Mouse (Mus musculus) midbrain, embryonic 12.5 days (tissue): ENCODE data around the gene Vav2. TPM values are rescaled to one million over a fixed set of nuclear protein-coding genes. Genes with fewer than 3 reads are reported as not detected.

ENCODE experiments used
- ATAC-seq: fragments of 200-750 bp; cut with Nextera tagmentation; 2 replicates; pipeline ENCODE4 v1.8.0; 2017; ENCODE audit warnings: low read depth, moderate TSS enrichment, moderate library complexity; ENCODE audit not compliant: low FRiP score
- H3K27ac ChIP-seq: fragments of 300-500 bp; sonication (generic); replicated peaks from 2 replicates; pipeline ENCODE4 v1.5.1; 2016; ENCODE audit warnings: mild to moderate bottlenecking
- H3K27me3 ChIP-seq: fragments of 300-500 bp; sonication (generic); 2 replicates; pipeline ENCODE4 v1.6.1; 2016; ENCODE audit warnings: mild to moderate bottlenecking
- H3K36me3 ChIP-seq: fragments of 300-500 bp; sonication (generic); 2 replicates; pipeline ENCODE4 v1.6.1; 2016
- H3K4me1 ChIP-seq: fragments of 300-500 bp; sonication (generic); 2 replicates; pipeline ENCODE4 v1.6.1; 2016
- H3K4me2 ChIP-seq: fragments of 300-500 bp; sonication (generic); replicated peaks from 2 replicates; pipeline ENCODE4 v1.6.1; 2016; ENCODE audit warnings: mild to moderate bottlenecking, moderate library complexity
- H3K4me3 ChIP-seq: fragments of 300-500 bp; sonication (generic); 2 replicates; pipeline ENCODE4 v1.5.1; 2016; ENCODE audit warnings: mild to moderate bottlenecking
- H3K9ac ChIP-seq: fragments of 300-500 bp; sonication (generic); replicated peaks from 2 replicates; pipeline ENCODE4 v1.6.1; 2016; ENCODE audit warnings: mild to moderate bottlenecking, moderate library complexity
- H3K9me3 ChIP-seq: fragments of 300-500 bp; sonication (generic); 2 replicates; pipeline ENCODE4 v1.6.1; 2016; ENCODE audit warnings: mild to moderate bottlenecking
- WGBS: fragments of 180-500 bp; shearing (Covaris S2); methylation state at CpG from one replicate; pipeline ENCODE4 v1.1.7; 2016; 5-methylcytosine and 5-hydroxymethylcytosine counted together
- polyA plus RNA-seq: library from polyadenylated mRNA; unstranded; fragments of >200 nt; fragmentation: Nextera tagmentation; extraction: Ambion mirVana; gene quantifications from 2 replicates; pipeline ENCODE4 v1.2.1, GENCODE M21; 2016

The Vav2 gene
- polyA plus RNA-seq, 1 experiment from 2014 or later = 24.1 TPM

DNA sequence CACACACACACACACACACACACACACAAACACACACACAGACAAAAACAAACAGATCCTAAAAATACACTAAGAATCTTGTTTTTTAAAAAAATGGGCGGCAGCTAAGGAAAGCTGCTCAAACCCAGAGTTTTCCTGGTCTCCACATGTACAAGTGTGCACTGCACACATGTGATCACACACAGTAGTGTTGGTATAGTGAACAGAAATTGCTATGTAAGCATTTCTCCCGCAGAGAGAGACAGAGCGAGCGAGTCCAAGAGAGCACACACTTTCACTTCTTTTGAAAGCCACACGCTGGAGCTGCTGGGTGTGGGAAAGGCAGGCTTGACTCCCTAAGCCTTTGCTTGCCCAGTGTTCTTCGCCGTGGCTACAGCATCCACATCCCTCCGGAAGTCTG lies 120.2 kb downstream of the Vav2 start:
- 82% methylated on average over 8 of the region's 8 CpGs for WGBS
- no peak overlapping the region for H3K4me2 ChIP-seq

DNA sequence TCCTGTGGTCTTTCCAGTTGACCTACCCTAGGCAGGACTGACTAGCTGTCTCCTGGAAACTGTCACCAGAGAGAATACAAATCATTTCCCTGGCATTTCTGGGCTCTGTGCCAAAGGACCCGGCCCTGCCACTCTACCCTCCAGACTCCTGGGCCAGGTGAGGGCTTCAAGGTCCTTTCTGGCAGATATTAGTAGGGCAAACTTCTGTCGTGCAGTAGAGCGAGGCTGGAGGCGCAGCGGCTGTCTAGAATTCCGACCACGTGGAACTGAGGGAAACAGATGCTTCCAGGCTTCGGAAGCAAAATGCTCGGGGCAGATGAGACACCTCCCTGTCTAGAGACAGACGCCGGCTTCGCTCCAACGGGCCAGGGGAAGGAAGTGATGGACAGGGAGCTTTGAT lies 122.1 kb downstream of the Vav2 start:
- H3K27me3 ChIP-seq = no peaks in the 10 kb centered on the region
- 87% methylated on average over 13 of the region's 13 CpGs for WGBS
- no peak overlapping the region for H3K27ac ChIP-seq
- H3K9me3 ChIP-seq = no peaks in the 10 kb centered on the region
- H3K4me3 ChIP-seq = no peak overlapping the region
- H3K9ac ChIP-seq = no peak overlapping the region
- no peaks in the 10 kb centered on the region for H3K36me3 ChIP-seq
- no peak for ATAC-seq
- peaks cover 30% of the 10 kb centered on the region for H3K4me1 ChIP-seq
- no peak overlapping the region for H3K4me2 ChIP-seq

More for the DNA sequence above, 120.2 kb downstream of the Vav2 start:
- no peaks in the 10 kb centered on the region for H3K27me3 ChIP-seq
- no peak overlapping the region for H3K9ac ChIP-seq
- no peak overlapping the region for H3K27ac ChIP-seq
- H3K4me1 ChIP-seq = peaks cover 19% of the 10 kb centered on the region
- no peak overlapping the region for H3K4me3 ChIP-seq
- ATAC-seq = no peak
- H3K36me3 ChIP-seq = no peaks in the 10 kb centered on the region
- no peaks in the 10 kb centered on the region for H3K9me3 ChIP-seq

DNA sequence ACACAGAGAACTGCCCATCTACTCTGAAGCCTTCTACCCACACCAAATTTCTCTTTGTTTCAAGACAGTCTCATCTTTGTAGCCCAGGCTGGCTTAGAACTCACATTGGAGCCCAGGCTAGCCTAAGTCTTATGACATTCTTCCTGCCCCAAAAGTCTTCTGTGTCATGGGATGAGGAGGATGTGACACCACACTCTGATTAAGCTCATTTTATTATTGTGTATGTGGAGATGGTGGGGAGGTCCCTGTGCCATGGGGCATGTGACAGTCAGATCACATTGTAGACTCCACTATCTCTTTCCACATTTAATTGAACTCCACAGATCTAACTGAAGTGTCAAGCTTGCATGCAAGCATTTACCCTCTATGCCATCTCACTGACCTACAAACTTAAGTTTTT lies 122.8 kb downstream of the Vav2 start:
- Histone ChIP-seq H3K4me1 (peaks cover 30% of the 10 kb centered on the region), H3K27me3 (no peaks in the 10 kb centered on the region), H3K36me3 (0 out of 2 replicates have a peak, but pooled peaks cover 3% of the 10 kb centered on the region), H3K4me2 (no peak overlapping the region), H3K9me3 (no peaks in the 10 kb centered on the region), H3K4me3 (no peak overlapping the region), H3K27ac (no peak overlapping the region), H3K9ac (no peak overlapping the region)
- ATAC-seq = no peak

DNA sequence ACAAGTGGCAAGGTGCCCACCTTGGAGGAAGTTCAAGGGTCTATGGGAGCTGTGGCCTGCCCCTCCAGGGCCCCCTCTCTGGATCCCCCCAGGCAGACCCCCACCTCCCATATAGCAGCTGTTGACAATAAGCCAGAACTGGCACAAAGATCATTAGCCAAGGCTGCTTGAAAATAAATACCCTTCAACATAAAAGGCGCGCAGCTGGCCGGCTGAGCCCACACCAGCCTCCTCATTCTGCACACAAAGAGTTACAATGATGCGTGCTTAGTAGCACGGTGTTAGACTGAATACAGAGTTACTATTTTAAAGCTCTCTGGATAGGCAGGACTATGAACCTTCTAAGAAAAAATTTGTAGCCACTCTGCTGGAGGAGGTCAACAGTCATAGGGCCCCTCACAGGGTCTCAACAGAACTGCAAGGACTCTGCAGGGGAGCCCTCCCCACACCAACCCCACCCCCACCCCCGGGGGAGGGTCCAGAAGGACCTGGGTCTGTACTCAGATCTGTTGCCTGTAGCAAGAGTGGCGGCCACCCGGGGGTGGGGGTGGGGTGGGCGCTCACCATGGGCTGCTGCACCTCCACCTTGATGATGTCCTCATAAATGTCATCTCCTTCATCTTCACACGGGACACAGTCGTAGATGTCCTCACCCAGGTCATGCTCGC lies 125.3 kb downstream of the Vav2 start:
- H3K36me3 ChIP-seq = 0 out of 2 replicates have a peak, but pooled peaks cover 22% of the 10 kb centered on the region
- no peak overlapping the region for H3K4me3 ChIP-seq
- peak; percentile 82 for ATAC-seq
- 0 out of 2 replicates have a peak overlapping the region, but pooled peaks have one; percentile 11 for H3K9ac ChIP-seq
- H3K4me2 ChIP-seq = peak overlapping the region; percentile 30; the same call in 1 of the 2 replicates
- 50% methylated on average over 12 of the region's 12 CpGs for WGBS
- no peaks in the 10 kb centered on the region for H3K9me3 ChIP-seq
- peak overlapping the region; percentile 92 for H3K27ac ChIP-seq
- peaks cover 30% of the 10 kb centered on the region for H3K4me1 ChIP-seq
- no peaks in the 10 kb centered on the region for H3K27me3 ChIP-seq

DNA sequence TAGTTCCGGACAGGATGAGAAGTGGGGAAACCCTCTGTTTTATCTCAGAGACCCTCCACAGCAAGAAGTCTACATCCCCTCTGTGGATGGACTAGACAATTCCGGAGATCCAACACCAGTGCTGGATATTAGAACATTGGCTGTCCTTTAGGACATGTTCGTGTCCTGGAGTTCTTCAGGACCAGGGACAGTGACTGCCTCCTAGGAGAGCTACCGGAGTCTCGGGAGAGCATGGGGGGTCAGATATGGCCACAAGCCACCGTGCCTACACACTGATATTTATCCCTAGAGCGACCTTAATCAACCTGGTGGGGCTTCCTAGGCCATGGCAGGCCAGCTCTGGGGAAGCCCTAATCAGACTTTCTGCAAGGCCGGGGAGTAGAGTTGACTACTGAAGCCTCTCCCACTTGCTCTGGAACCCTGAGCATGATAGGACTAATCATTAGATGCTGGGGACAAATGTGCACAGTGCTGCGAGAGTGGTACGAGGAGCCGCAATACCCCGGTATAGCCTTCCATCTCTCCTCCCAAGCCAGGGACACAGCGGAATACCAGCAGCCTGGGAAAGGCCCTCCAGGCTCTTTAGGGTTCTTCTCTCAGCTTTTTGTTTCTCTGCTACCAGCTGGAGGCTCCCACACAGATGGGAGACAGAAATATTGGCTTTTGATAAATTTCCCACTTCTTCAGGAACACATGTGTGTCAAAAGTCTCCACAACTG lies 125.9 kb downstream of the Vav2 start:
- no peaks in the 10 kb centered on the region for H3K27me3 ChIP-seq
- peaks cover 27% of the 10 kb centered on the region; the same call in 1 of the 2 replicates for H3K36me3 ChIP-seq
- no peaks in the 10 kb centered on the region for H3K9me3 ChIP-seq
- 0 out of 2 replicates have a peak, but pooled peaks have one; percentile 28 for ATAC-seq
- peaks cover 30% of the 10 kb centered on the region for H3K4me1 ChIP-seq
- H3K4me2 ChIP-seq = no peak overlapping the region
- H3K9ac ChIP-seq = no peak overlapping the region
- H3K4me3 ChIP-seq = no peak overlapping the region
- peak overlapping the region; percentile 92 for H3K27ac ChIP-seq
- WGBS = 83% methylated on average over 13 of the region's 13 CpGs

DNA sequence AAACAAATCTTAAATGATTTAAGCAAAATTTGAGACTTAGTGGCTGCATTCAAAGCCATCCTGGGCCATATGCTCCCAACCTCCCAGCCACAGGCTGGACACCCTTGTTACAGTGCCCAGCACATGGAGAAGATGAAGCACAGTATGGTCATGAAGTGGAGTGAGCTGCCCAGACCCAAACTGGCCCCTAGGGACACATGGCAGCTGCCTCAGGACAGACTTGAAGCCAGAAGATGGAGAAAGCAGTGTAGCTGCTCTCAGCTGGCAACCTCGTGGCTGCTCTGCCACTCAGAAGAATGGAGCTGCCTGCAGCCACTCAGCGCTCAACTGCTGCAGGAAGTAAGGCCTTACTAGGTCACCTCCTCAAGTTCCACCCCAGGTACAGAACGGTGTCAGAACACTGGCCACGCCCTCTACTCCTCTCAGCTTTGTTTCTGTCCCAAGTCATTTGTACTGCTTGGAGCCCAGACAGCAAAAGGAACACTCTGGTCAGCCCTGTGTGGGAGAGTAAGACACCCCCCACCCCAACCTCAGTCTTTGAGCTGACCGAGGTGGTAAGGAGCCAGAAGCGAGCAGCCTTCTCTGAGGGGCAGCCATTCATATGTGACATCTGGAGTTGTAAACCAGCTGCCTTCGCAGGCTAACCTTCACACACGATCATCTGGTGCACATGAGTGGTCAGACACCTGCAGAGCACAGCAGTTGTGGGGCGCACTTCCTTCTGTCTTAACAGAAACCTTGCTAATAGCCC lies 130.0 kb downstream of the Vav2 start:
- Histone ChIP-seq H3K27ac (no peak overlapping the region), H3K36me3 (peaks cover 51% of the 10 kb centered on the region)
- ATAC-seq = no peak

DNA sequence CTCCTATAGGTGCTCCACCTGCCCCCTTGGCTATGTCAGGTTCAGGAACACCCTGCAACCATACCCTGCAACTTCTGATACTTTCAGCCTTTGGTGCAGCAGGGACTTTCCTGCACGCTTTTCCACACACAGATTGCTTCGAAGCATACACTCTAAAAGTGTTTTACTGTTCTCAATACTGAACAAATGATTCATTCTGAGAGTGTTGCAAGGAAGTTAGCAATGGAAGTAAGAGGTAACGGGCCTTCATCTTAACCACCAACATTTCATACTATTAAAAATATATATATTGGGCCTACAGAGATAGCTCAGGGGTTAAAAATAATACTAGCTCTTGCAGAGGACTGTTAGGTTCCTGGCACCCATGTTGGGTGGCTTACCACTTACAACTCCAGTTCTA lies 132.1 kb downstream of the Vav2 start:
- 94% methylated on average over 3 of the region's 3 CpGs for WGBS
- H3K4me1 ChIP-seq = no peaks in the 10 kb centered on the region
- H3K9ac ChIP-seq = no peak overlapping the region
- H3K4me3 ChIP-seq = no peak overlapping the region
- H3K27ac ChIP-seq = no peak overlapping the region
- H3K27me3 ChIP-seq = no peaks in the 10 kb centered on the region
- H3K9me3 ChIP-seq = no peaks in the 10 kb centered on the region
- no peak overlapping the region for H3K4me2 ChIP-seq
- ATAC-seq = no peak
- H3K36me3 ChIP-seq = peaks cover 72% of the 10 kb centered on the region

More for the DNA sequence above, 130.0 kb downstream of the Vav2 start:
- Histone ChIP-seq H3K4me3 (no peak overlapping the region), H3K4me1 (peaks cover 17% of the 10 kb centered on the region), H3K9me3 (no peaks in the 10 kb centered on the region), H3K27me3 (no peaks in the 10 kb centered on the region), H3K9ac (no peak overlapping the region), H3K4me2 (no peak overlapping the region)
- 84% methylated on average over 9 of the region's 9 CpGs for WGBS

DNA sequence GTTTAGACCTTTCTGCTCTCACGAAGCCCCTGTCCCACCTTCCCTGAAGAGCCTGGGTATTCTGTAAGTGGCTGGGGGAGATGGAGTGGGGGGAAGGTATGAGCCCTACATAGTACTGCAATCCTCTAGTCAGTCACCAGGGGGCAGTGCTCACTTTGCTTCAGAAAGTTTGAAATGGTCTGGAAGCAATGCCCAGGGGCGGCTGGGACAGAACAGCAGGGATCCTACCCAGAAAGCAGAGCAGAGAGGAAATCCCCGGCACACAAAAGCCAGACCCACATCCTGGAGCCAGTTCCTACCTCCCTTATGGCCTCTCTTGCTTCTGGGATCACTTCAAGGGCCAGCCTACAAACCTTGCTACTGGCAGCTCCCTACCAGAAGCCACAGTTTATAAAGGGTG lies 137.8 kb downstream of the Vav2 start:
- 6% methylated on average over 3 of the region's 3 CpGs for WGBS
- H3K27ac ChIP-seq = peak overlapping the region; percentile 77
- H3K9me3 ChIP-seq = no peaks in the 10 kb centered on the region
- ATAC-seq = peak; percentile 57; the same call in 1 of the 2 replicates
- H3K36me3 ChIP-seq = peaks cover 59% of the 10 kb centered on the region
- H3K27me3 ChIP-seq = no peaks in the 10 kb centered on the region
- no peak overlapping the region for H3K4me2 ChIP-seq
- H3K9ac ChIP-seq = no peak overlapping the region
- no peak overlapping the region for H3K4me3 ChIP-seq
- peaks cover 8% of the 10 kb centered on the region for H3K4me1 ChIP-seq

DNA sequence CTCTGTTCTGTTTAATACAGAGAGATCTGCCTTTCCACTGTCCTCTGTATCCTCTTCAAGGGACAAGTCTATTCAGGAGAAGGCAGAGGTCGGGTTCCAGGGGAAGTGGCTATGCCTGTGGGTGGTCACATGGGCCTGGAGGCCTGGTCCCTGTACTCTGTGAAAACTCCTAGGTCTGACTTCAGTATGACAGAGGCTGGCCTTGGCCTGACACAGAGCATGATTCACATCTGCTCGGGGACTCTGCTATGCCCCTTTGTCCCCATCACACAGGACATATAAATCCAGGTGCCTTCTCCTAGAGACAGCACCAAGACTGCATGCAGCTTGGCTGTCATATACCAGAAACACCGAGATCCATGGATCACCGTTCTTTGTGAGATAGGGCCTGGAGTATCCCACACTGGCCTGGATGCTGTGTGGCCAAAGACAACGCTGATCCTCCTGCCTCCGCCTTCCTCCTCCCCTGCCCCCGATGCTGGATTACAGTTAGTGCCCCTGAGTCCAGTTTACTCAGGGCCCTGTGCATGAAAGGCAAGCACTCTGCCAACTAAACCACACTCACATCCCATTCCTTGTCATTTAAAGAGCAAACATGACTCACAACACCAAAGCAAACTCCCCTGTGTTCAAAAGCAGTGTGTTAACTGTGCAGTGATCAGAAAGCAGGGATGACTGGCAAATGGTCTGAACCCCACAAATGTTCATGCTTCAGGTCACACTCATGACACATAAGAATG lies 139.7 kb downstream of the Vav2 start:
- Histone ChIP-seq H3K9ac (no peak overlapping the region), H3K9me3 (no peaks in the 10 kb centered on the region), H3K36me3 (peaks cover 63% of the 10 kb centered on the region), H3K4me1 (peaks cover 8% of the 10 kb centered on the region), H3K4me2 (no peak overlapping the region), H3K27me3 (no peaks in the 10 kb centered on the region), H3K4me3 (no peak overlapping the region), H3K27ac (no peak overlapping the region)
- 87% methylated on average over 7 of the region's 7 CpGs for WGBS
- ATAC-seq = no peak

DNA sequence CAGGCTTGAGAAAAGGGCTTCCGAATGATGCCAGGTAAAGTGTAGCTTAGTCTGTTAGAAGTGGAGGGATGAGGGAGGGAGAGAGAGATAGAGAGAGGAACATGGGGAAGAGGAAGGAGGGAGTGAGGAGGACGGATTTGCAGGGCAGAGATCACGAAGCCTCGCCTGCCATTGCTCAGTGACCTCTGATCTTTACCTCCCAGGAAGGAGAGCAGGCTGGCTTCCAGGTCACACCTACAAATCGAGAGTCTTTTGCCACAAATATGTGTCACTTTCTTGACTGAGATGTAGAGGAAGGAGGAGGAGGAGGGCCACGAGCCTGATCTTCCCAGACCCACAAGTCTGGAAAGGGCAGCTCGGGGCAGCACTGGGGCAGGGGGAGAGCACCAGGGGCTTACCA lies 142.4 kb downstream of the Vav2 start:
- ATAC-seq = no peak
- Histone ChIP-seq H3K27me3 (no peaks in the 10 kb centered on the region), H3K4me3 (no peak overlapping the region), H3K27ac (no peak overlapping the region), H3K4me1 (peaks cover 5% of the 10 kb centered on the region), H3K9me3 (no peaks in the 10 kb centered on the region), H3K36me3 (peaks cover 58% of the 10 kb centered on the region), H3K4me2 (no peak overlapping the region), H3K9ac (no peak overlapping the region)
- WGBS = 66% methylated on average over 7 of the region's 7 CpGs

DNA sequence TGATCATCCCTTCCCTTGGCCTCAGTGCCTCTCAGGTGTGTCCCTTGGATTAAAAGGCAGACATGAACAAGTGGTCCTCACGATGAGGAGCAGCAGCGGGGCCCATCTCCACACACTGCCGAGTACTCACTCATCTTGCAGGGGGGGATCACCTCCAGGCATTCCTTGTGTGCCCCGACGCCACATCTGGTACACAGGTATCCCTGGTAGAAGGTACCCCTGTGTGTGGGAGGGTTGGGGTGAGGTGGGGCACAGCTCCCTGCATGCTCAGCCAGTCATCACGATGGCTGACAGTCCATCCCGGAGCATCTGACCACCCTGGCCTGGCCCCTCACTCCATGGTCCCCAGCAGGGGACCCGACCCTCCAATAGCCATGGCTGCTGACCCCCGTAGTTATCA lies 145.1 kb downstream of the Vav2 start:
- no peak for ATAC-seq
- 87% methylated on average over 9 of the region's 9 CpGs for WGBS
- peaks cover 73% of the 10 kb centered on the region for H3K36me3 ChIP-seq

More for the DNA sequence above, 145.1 kb downstream of the Vav2 start:
- Histone ChIP-seq H3K9ac (no peak overlapping the region), H3K27ac (no peak overlapping the region), H3K4me1 (no peaks in the 10 kb centered on the region), H3K4me2 (no peak overlapping the region), H3K27me3 (no peaks in the 10 kb centered on the region), H3K4me3 (no peak overlapping the region), H3K9me3 (no peaks in the 10 kb centered on the region)
